Mouse (Mus musculus): Measurements from ENCODE around the gene Tnfrsf1a.

Tnfrsf1a gene

GRCm38 (mm10) chr6:125382024-125382423 is 32.9 kb downstream of the Tnfrsf1a start:
- DNase-seq (ENCODE audit: low spot score in 2 of 2), result no peak

GRCm38 (mm10) chr6:125385066-125385974 is 36.2 kb downstream of the Tnfrsf1a start:
- no peak for DNase-seq (ENCODE audit: low spot score in 2 of 2)

GRCm38 (mm10) chr6:125386080-125386479 is 36.9 kb downstream of the Tnfrsf1a start:
- DNase-seq (ENCODE audit: low spot score in 2 of 2), result no peak

- no peak for DNase-seq (ENCODE audit: low spot score in 2 of 2)
Observed at GRCm38 (mm10) chr6:125389853-125390252, 40.7 kb downstream of the Tnfrsf1a start.

GRCm38 (mm10) chr6:125405461-125406382 is 56.6 kb downstream of the Tnfrsf1a start:
- no peak for DNase-seq (ENCODE audit: low spot score in 2 of 2)

GRCm38 (mm10) chr6:125407224-125407623 is 58.1 kb downstream of the Tnfrsf1a start:
- DNase-seq (ENCODE audit: low spot score in 2 of 2), result no peak

- DNase-seq (ENCODE audit: low spot score in 2 of 2), result no peak
Observed at GRCm38 (mm10) chr6:125407657-125408056, 58.5 kb downstream of the Tnfrsf1a start.

- DNase-seq (ENCODE audit: low spot score in 2 of 2), result no peak
Observed at GRCm38 (mm10) chr6:125410551-125410950, 61.4 kb downstream of the Tnfrsf1a start.

- no peak for DNase-seq (ENCODE audit: low spot score in 2 of 2)
Observed at GRCm38 (mm10) chr6:125410995-125411547, 61.9 kb downstream of the Tnfrsf1a start.

GRCm38 (mm10) chr6:125411661-125412060 is 62.5 kb downstream of the Tnfrsf1a start:
- DNase-seq (ENCODE audit: low spot score in 2 of 2), result no peak
